8 mouse cellular contexts compared by ENCODE assay signal in genomic region chr2:52676023-52676912, GRCm38 (mm10). TPM values are rescaled to one million over a fixed set of nuclear protein-coding genes. Genes with fewer than 3 reads are reported as not detected.
DNase-seq lines count a peak whose midpoint lies in the region; ATAC-seq and TF ChIP-seq lines count a peak whose summit lies in the region.

Gene Cacnb4, minus strand, starts transcription at chr2:52676831.

- H3K36me3 ChIP-seq in limb, embryonic 11.5 days (ENCODE audit: control insufficient read depth, insufficient read depth, low read length), result no peaks in the 10 kb centered on the region
- H3K36me3 ChIP-seq in midbrain, embryonic 11.5 days (ENCODE audit: control insufficient read depth, insufficient read depth, low read length), result no peaks in the 10 kb centered on the region
- no peaks in the 10 kb centered on the region for H3K36me3 ChIP-seq in small intestine, adult 2 months (ENCODE audit: control insufficient read depth, insufficient read depth, low read length)

- intact Hi-C loops in heart, postnatal 25 days (cut with DNase I), result loop anchor here (5.0 kb wide), 1 partner anchor 44 kb away; no protein-coding TSS in a partner anchor

- peaks cover 7% of the 10 kb centered on the region for H3K4me1 ChIP-seq in cortical plate, adult 2 months (ENCODE audit: control insufficient read depth, insufficient read depth, low read length)
- H3K4me1 ChIP-seq in limb, embryonic 11.5 days (ENCODE audit: control insufficient read depth, insufficient read depth, low read length), result no peaks in the 10 kb centered on the region
- H3K4me1 ChIP-seq in midbrain, embryonic 11.5 days (ENCODE audit: control insufficient read depth, insufficient read depth, low read length), result peaks cover 3% of the 10 kb centered on the region; the same call in 1 of the 2 replicates
- H3K4me1 ChIP-seq in small intestine, adult 2 months (ENCODE audit: control insufficient read depth, insufficient read depth, insufficient read length, low read length), result peaks cover 6% of the 10 kb centered on the region

- no peaks in the 10 kb centered on the region for H3K9me3 ChIP-seq in limb, embryonic 11.5 days (ENCODE audit: control insufficient read depth, low read length)
- H3K9me3 ChIP-seq in midbrain, embryonic 11.5 days (ENCODE audit: control insufficient read depth, low read length), result no peaks in the 10 kb centered on the region

- H3K27ac ChIP-seq in cortical plate, adult 2 months (ENCODE audit: insufficient read depth, low read length), result peak within 1 kb of the TSS; percentile 76
- no peak within 1 kb of the TSS for H3K27ac ChIP-seq in limb, embryonic 11.5 days (replicated peaks; ENCODE audit: low read depth, low read length)
- no peak within 1 kb of the TSS for H3K27ac ChIP-seq in midbrain, embryonic 11.5 days (ENCODE audit: low read depth, low read length)
- H3K27ac ChIP-seq in small intestine, adult 2 months (ENCODE audit: insufficient read depth, low read depth, low read length), result no peak within 1 kb of the TSS

- H3K9ac ChIP-seq in limb, embryonic 11.5 days (ENCODE audit: low read length), result peak within 1 kb of the TSS; percentile 63
- peak within 1 kb of the TSS; percentile 76 for H3K9ac ChIP-seq in midbrain, embryonic 11.5 days (ENCODE audit: low read length)

- peak; percentile 81 for ATAC-seq in limb, embryonic 11.5 days (ENCODE audit: insufficient number of reproducible peaks, low FRiP score, low TSS enrichment, low read depth)
- ATAC-seq in midbrain, embryonic 11.5 days (ENCODE audit: low FRiP score), result peak; percentile 93

- TF ChIP-seq POLR2A in cortical plate, adult 2 months (IDR thresholded peaks at IDR 0.05; ENCODE audit: extremely low read depth, insufficient read depth, low read length), result no peak; the same call in 1 of the 2 replicates
- no peak for TF ChIP-seq POLR2A in small intestine, adult 2 months (IDR thresholded peaks at IDR 0.05; ENCODE audit: low read depth, low read length)

- H3K4me2 ChIP-seq in limb, embryonic 11.5 days (ENCODE audit: low read depth, severe bottlenecking), result peak within 1 kb of the TSS; percentile 92
- H3K4me2 ChIP-seq in midbrain, embryonic 11.5 days, result peak within 1 kb of the TSS; percentile 95

- under 1% methylated on average over 49 of the region's 77 CpGs for WGBS in limb, embryonic 11.5 days
- under 1% methylated on average over 53 of the region's 77 CpGs for WGBS in midbrain, embryonic 11.5 days
- 1% methylated on average over 67 of the region's 77 CpGs for WGBS in small intestine, adult 2 months

- H3K27me3 ChIP-seq in limb, embryonic 11.5 days (ENCODE audit: control insufficient read depth, insufficient read depth, low read length), result peaks cover 15% of the 10 kb centered on the region
- peaks cover 15% of the 10 kb centered on the region for H3K27me3 ChIP-seq in midbrain, embryonic 11.5 days (ENCODE audit: control insufficient read depth, insufficient read depth, low read length)
- H3K27me3 ChIP-seq in small intestine, adult 2 months (ENCODE audit: control insufficient read depth, insufficient read depth, low read length), result peaks cover 19% of the 10 kb centered on the region

- peak; percentile 21 to 50 for DNase-seq in heart, adult 18-20 months
- no peak for DNase-seq in heart, postnatal 25 days (ENCODE audit: low spot score)
- peak; percentile 31 for DNase-seq in gastrocnemius, postnatal 25 days
- DNase-seq in kidney, adult 18-20 months, result peak; percentile 57
- DNase-seq in limb, embryonic 11.5 days (ENCODE audit: low spot score), result peak; percentile 67
- DNase-seq in midbrain, embryonic 11.5 days (ENCODE audit: low spot score, missing footprints), result peak; percentile 96

- TF ChIP-seq CTCF in cortical plate, adult 2 months (IDR thresholded peaks at IDR 0.05; ENCODE audit: extremely low read depth, insufficient read depth, low read length), result no peak
- no peak for TF ChIP-seq CTCF in small intestine, adult 2 months (IDR thresholded peaks at IDR 0.05; ENCODE audit: extremely low read depth, insufficient read length, insufficient replicate concordance, low read depth, low read length)

- H3K4me3 ChIP-seq in cortical plate, adult 2 months (ENCODE audit: insufficient read depth, low read length), result peak within 1 kb of the TSS; percentile 98
- peak within 1 kb of the TSS; percentile 57 for H3K4me3 ChIP-seq in limb, embryonic 11.5 days (ENCODE audit: low read depth, low read length)
- H3K4me3 ChIP-seq in midbrain, embryonic 11.5 days (ENCODE audit: low read depth, low read length), result peak within 1 kb of the TSS; percentile 71
- H3K4me3 ChIP-seq in small intestine, adult 2 months (ENCODE audit: low read depth, low read length), result peak within 1 kb of the TSS; percentile 73

RNA-seq across cellular contexts. Expression of gene Cacnb4, which starts in this region (rescaled TPM):
- total RNA-seq in heart, adult 18-20 months (2021), result under 1 TPM; 0.27 to 0.28 TPM
- total RNA-seq in heart, postnatal 25 days (2021), result 1 to 10 TPM in 1 of 2 experiments, under 1 TPM in 1; 0.36 to 1.2 TPM
- polyA plus RNA-seq in cortical plate, adult 2 months (2012; rRNA removed), result 66.9 and 70.3 TPM in 2 replicates
- total RNA-seq in gastrocnemius, postnatal 25 days (2021), result under 1 TPM; 0.15 to 0.19 TPM
- polyA plus RNA-seq in limb, embryonic 11.5 days (2014; fragmentation: Nextera tagmentation; extraction: Ambion mirVana), result 0.52 and 1.4 TPM in 2 replicates
- polyA plus RNA-seq in midbrain, embryonic 11.5 days (2014; fragmentation: Nextera tagmentation; extraction: Ambion mirVana), result 2.8 and 3.3 TPM in 2 replicates
- polyA plus RNA-seq in small intestine, adult 2 months (2012; rRNA removed), result 0.01 and 0.03 TPM in 2 replicates

Comparison
In these comparisons a context has a peak if more than half of its experiments do, and no peak if none do; other contexts are left out.
1. RNA of gene Cacnb4 (polyA plus RNA-seq): 66.9 to 70.3 TPM in cortical plate, adult 2 months; 2.8 to 3.3 TPM in midbrain, embryonic 11.5 days, 0.52 to 1.4 TPM in limb, embryonic 11.5 days and 0.01 to 0.03 TPM in small intestine, adult 2 months; every median in the first group is over 10 times any median in the second.
2. Peak in DNase-seq in heart, adult 18-20 months; RNA of the gene not detected or under 1 TPM.
3. Peak in DNase-seq in gastrocnemius, postnatal 25 days; RNA of the gene not detected or under 1 TPM.
4. Peak in every context shown above with its lines, with median percentiles within 50 percentile points of each other: H3K4me3 ChIP-seq.